In genomic region chr3:149167997-149168396, GRCm38 (mm10) we compare ENCODE assay signal across 15 mouse cellular contexts.
"Had no signal": no experiment of that assay in that cellular context is flagged by ENCODE, and none has a peak within 500 bp of the region (broad histone marks: within the 10 kb centered on the region; RNA-seq: fewer than 3 reads in every experiment).

No protein-coding gene starts in this region.

- H3K27me3 ChIP-seq: limb, embryonic 15.5 days; liver, embryonic 12.5 days; megakaryocyte, embryonic 14.5 days; midbrain, embryonic 15.5 days; neural tube, embryonic 13.5 days; stomach, embryonic 15.5 days had no signal

- H3K27ac ChIP-seq: limb, embryonic 15.5 days; liver, embryonic 12.5 days; macrophage; midbrain, embryonic 15.5 days; neural tube, embryonic 13.5 days; stomach, embryonic 15.5 days had no signal

- DNase-seq: layer of hippocampus, adult 9-11 months; layer of hippocampus, postnatal 36 days; lung, embryonic 14.5 days; lung, postnatal 10 days; right cerebral cortex, postnatal 14 days had no signal

- H3K4me1 ChIP-seq: limb, embryonic 15.5 days; liver, embryonic 12.5 days; megakaryocyte, embryonic 14.5 days; midbrain, embryonic 15.5 days; neural tube, embryonic 13.5 days; stomach, embryonic 15.5 days had no signal

- H3K9me3 ChIP-seq: limb, embryonic 15.5 days; liver, embryonic 12.5 days; midbrain, embryonic 15.5 days; neural tube, embryonic 13.5 days; stomach, embryonic 15.5 days had no signal

- H3K9ac ChIP-seq: limb, embryonic 15.5 days; liver, embryonic 12.5 days; lung, embryonic 14.5 days; midbrain, embryonic 15.5 days; neural tube, embryonic 13.5 days; stomach, embryonic 15.5 days had no signal

- H3K4me3 ChIP-seq: limb, embryonic 15.5 days; liver, embryonic 12.5 days; megakaryocyte, embryonic 14.5 days; midbrain, embryonic 15.5 days; neural tube, embryonic 13.5 days; stomach, embryonic 15.5 days had no signal

- H3K36me3 ChIP-seq: limb, embryonic 15.5 days; liver, embryonic 12.5 days; midbrain, embryonic 15.5 days; neural tube, embryonic 13.5 days; stomach, embryonic 15.5 days had no signal

- ATAC-seq: hindbrain, embryonic 16.5 days; inflammation-experienced regulatory T-cells, adult 6 months; liver, embryonic 12.5 days; midbrain, embryonic 15.5 days had no signal

- H3K4me2 ChIP-seq: limb, embryonic 15.5 days; liver, embryonic 12.5 days; lung, embryonic 14.5 days; midbrain, embryonic 11.5 days; midbrain, embryonic 15.5 days; neural tube, embryonic 13.5 days; stomach, embryonic 15.5 days had no signal
